Mouse (Mus musculus) testis, adult 2 months (tissue): Measurements from ENCODE around the gene Llcfc1. TPM values are rescaled to one million over a fixed set of nuclear protein-coding genes. Genes with fewer than 3 reads are reported as not detected.
A peak's percentile ranks its signal among the peaks of the same experiment; 100 is the strongest.

Experiments
- H3K27ac ChIP-seq: fragments of 200-500 bp; 2 replicates; pipeline ENCODE4 v1.5.1; 2012; ENCODE audit warnings: low read depth, low read length; ENCODE audit not compliant: control insufficient read depth, insufficient read depth
- H3K27me3 ChIP-seq: fragments of 200-500 bp; 2 replicates; pipeline ENCODE4 v1.6.1; 2012; ENCODE audit warnings: mild to moderate bottlenecking, low read length, moderate library complexity; ENCODE audit not compliant: control insufficient read depth, insufficient read depth
- H3K36me3 ChIP-seq: fragments of 200-500 bp; 2 replicates; pipeline ENCODE4 v1.6.1; 2012; ENCODE audit warnings: mild to moderate bottlenecking, low read length; ENCODE audit not compliant: control insufficient read depth, insufficient read depth
- H3K4me1 ChIP-seq: fragments of 200-500 bp; 2 replicates; pipeline ENCODE4 v1.6.1; 2012; ENCODE audit warnings: low read length; ENCODE audit not compliant: control insufficient read depth, insufficient read depth
- H3K4me3 ChIP-seq: fragments of 200-500 bp; 2 replicates; pipeline ENCODE4 v1.5.1; 2012; ENCODE audit warnings: low read depth, mild to moderate bottlenecking, low read length, moderate library complexity, mixed read lengths; ENCODE audit not compliant: control insufficient read depth
- CTCF ChIP-seq: fragments of 200-500 bp; IDR thresholded peaks from 2 replicates; pipeline ENCODE4 v1.5.1; 2012; ENCODE audit warnings: low read depth, mild to moderate bottlenecking, inconsistent platforms, low read length, moderate library complexity; ENCODE audit not compliant: control insufficient read depth, insufficient read depth, insufficient replicate concordance
- POLR2A ChIP-seq: fragments of 200-500 bp; IDR thresholded peaks from 2 replicates; pipeline ENCODE4 v1.6.1; 2012; ENCODE audit warnings: low read depth, mild to moderate bottlenecking, inconsistent platforms, low read length, moderate library complexity; ENCODE audit not compliant: control insufficient read depth
- polyA plus RNA-seq: library from polyadenylated mRNA; depleted of rRNA; stranded (reverse); fragments of >200 nt; gene quantifications from 2 replicates; pipeline ENCODE4 v1.2.3, GENCODE M21; 2012; rRNA removed

Llcfc1 gene
- 508 and 690 TPM in 2 replicates for polyA plus RNA-seq

- H3K4me3 ChIP-seq, result peak within 1 kb of the TSS; percentile 53
- no peaks in the 10 kb centered on the region for H3K27me3 ChIP-seq
- no peak; the same call in 1 of the 2 replicates for TF ChIP-seq POLR2A
- no peak within 1 kb of the TSS for H3K27ac ChIP-seq
- no peaks in the 10 kb centered on the region for H3K36me3 ChIP-seq
- H3K4me1 ChIP-seq, result no peaks in the 10 kb centered on the region; the same call in 1 of the 2 replicates
Observed at GRCm38 (mm10) chr6:41684131-41684530, at the start of gene Llcfc1. TSS of gene Llcfc1 (plus strand) at chr6:41684431.

- TF ChIP-seq CTCF, result no peak
- no peak for TF ChIP-seq POLR2A
- no peaks in the 10 kb centered on the region for H3K4me1 ChIP-seq
- no peak overlapping the region for H3K4me3 ChIP-seq
- no peak overlapping the region for H3K27ac ChIP-seq
- H3K27me3 ChIP-seq, result no peaks in the 10 kb centered on the region
- no peaks in the 10 kb centered on the region for H3K36me3 ChIP-seq
Observed at GRCm38 (mm10) chr6:41635211-41635610, 49.0 kb upstream of the Llcfc1 start.

GRCm38 (mm10) chr6:41636178-41636577 is 48.1 kb upstream of the Llcfc1 start, which contains the start of gene Trpv6:
TSS of gene Trpv6 (minus strand) at chr6:41636405.
- Histone ChIP-seq H3K4me3 (no peak within 1 kb of the TSS), H3K4me1 (no peaks in the 10 kb centered on the region), H3K36me3 (no peaks in the 10 kb centered on the region), H3K27me3 (no peaks in the 10 kb centered on the region), H3K27ac (no peak within 1 kb of the TSS)
- TF ChIP-seq CTCF (no peak), POLR2A (no peak)

- Histone ChIP-seq H3K27me3 (no peaks in the 10 kb centered on the region), H3K36me3 (no peaks in the 10 kb centered on the region), H3K27ac (no peak overlapping the region), H3K4me1 (no peaks in the 10 kb centered on the region), H3K4me3 (no peak overlapping the region)
- TF ChIP-seq CTCF (no peak), POLR2A (no peak)
Observed at GRCm38 (mm10) chr6:41637393-41637792, 46.8 kb upstream of the Llcfc1 start.

- H3K4me3 ChIP-seq, result no peak overlapping the region
- no peaks in the 10 kb centered on the region for H3K36me3 ChIP-seq
- no peak overlapping the region for H3K27ac ChIP-seq
- H3K4me1 ChIP-seq, result no peaks in the 10 kb centered on the region
- no peaks in the 10 kb centered on the region for H3K27me3 ChIP-seq
- TF ChIP-seq POLR2A, result no peak
- TF ChIP-seq CTCF, result no peak
Observed at GRCm38 (mm10) chr6:41637927-41638506, 46.2 kb upstream of the Llcfc1 start.

- Histone ChIP-seq H3K4me3 (no peak overlapping the region), H3K36me3 (no peaks in the 10 kb centered on the region), H3K4me1 (no peaks in the 10 kb centered on the region), H3K27me3 (no peaks in the 10 kb centered on the region), H3K27ac (no peak overlapping the region)
- TF ChIP-seq CTCF (no peak), POLR2A (no peak)
Observed at GRCm38 (mm10) chr6:41640449-41640848, 43.8 kb upstream of the Llcfc1 start.

- H3K27ac ChIP-seq, result no peak overlapping the region
- H3K36me3 ChIP-seq, result no peaks in the 10 kb centered on the region
- TF ChIP-seq POLR2A (no peak), CTCF (no peak)
- H3K27me3 ChIP-seq, result no peaks in the 10 kb centered on the region
- H3K4me1 ChIP-seq, result no peaks in the 10 kb centered on the region
- H3K4me3 ChIP-seq, result no peak overlapping the region
Observed at GRCm38 (mm10) chr6:41641173-41641866, 42.9 kb upstream of the Llcfc1 start.

- H3K36me3 ChIP-seq, result no peaks in the 10 kb centered on the region
Observed at GRCm38 (mm10) chr6:41642765-41643164, 41.5 kb upstream of the Llcfc1 start.

More at GRCm38 (mm10) chr6:41642765-41643164, 41.5 kb upstream of the Llcfc1 start:
- TF ChIP-seq POLR2A (no peak), CTCF (no peak)
- Histone ChIP-seq H3K4me3 (no peak overlapping the region), H3K27me3 (no peaks in the 10 kb centered on the region), H3K27ac (no peak overlapping the region), H3K4me1 (no peaks in the 10 kb centered on the region)
